Mouse (Mus musculus): ENCODE data around the gene Pgm3.
"Not testable (repeated sequence)": the region's sequence is repeated elsewhere in the genome, so short reads cannot be mapped to it uniquely, and the experiment has no call there.

Pgm3 gene

GRCm38 (mm10) chr9:86571540-86572135 is at the start of gene Pgm3, which contains the start of gene Rwdd2a:
Gene Pgm3 (minus strand): TSS chr9:86571842.
Gene Rwdd2a (plus strand): TSS chr9:86571991.
- Histone ChIP-seq H3K27me3 (ENCODE audit: insufficient read depth, low read length) (no peaks in the 10 kb centered on the region), H3K36me3 (ENCODE audit: insufficient read depth, low read length) (peaks cover 53% of the 10 kb centered on the region), H3K4me1 (replicated peaks; ENCODE audit: low read depth, low read length) (peaks cover 48% of the 10 kb centered on the region), H3K9me3 (ENCODE audit: low read length) (no peaks in the 10 kb centered on the region), H3K4me3 (replicated peaks; ENCODE audit: low read length) (peak within 1 kb of the TSS; percentile 93)
- TF ChIP-seq CTCF (conservative IDR thresholded peaks at IDR 0.05; ENCODE audit: low read length) (no peak), NANOG (IDR thresholded peaks at IDR 0.05; ENCODE audit: borderline replicate concordance, low read length) (no peak), POU5F1 (IDR thresholded peaks at IDR 0.05; ENCODE audit: borderline replicate concordance, low read length) (no peak)

DNA sequence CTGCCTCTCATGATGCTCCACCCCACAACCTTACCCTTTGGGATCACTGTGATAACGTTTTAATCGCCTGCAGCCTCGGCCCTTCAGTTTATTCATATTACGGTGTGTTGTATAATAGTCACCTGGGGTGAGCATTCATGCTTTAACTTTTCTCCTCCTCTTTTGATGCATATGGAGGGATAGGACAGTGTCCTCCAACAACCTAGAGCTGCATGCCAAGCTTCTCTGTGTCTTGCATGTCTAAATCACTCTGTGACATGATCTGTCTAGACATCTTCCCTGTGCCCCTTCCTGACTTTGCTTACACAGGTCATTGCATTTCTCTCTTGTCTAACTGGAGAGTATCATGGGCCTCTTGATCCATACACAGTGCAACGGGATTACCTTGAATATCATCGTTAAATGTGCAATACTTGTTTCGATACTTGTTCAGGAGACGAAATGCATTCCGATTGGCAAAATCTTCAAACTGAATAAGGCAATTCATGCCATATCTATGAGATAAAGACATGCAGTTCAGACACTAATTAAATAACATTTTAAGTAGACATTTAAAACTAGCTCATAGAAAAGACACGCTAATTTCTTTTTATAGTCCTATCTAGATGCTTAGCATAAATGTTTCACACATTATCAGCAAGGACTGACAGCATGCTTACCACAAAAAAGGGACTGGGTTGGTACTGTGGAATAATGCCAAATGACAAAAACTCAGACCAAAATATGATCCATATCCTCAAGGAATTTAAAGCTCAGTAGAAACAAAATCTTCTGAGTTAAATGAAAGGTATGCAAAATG is 47.9 kb upstream of the Pgm3 start:
- no peaks in the 10 kb centered on the region for H3K9me3 ChIP-seq (ENCODE audit: low read length)
- TF ChIP-seq NANOG (IDR thresholded peaks at IDR 0.05; ENCODE audit: borderline replicate concordance, low read length) (no peak), CTCF (conservative IDR thresholded peaks at IDR 0.05; ENCODE audit: low read length) (no peak), POU5F1 (IDR thresholded peaks at IDR 0.05; ENCODE audit: borderline replicate concordance, low read length) (no peak)
- no peaks in the 10 kb centered on the region for H3K36me3 ChIP-seq (ENCODE audit: insufficient read depth, low read length)
- no peak overlapping the region for H3K4me3 ChIP-seq (replicated peaks; ENCODE audit: low read length)
- H3K4me1 ChIP-seq (replicated peaks; ENCODE audit: low read depth, low read length), result no peaks in the 10 kb centered on the region
- no peaks in the 10 kb centered on the region for H3K27me3 ChIP-seq (ENCODE audit: insufficient read depth, low read length)

- Histone ChIP-seq H3K27me3 (ENCODE audit: insufficient read depth, low read length) (no peaks in the 10 kb centered on the region), H3K4me3 (replicated peaks; ENCODE audit: low read length) (no peak overlapping the region), H3K36me3 (ENCODE audit: insufficient read depth, low read length) (no peaks in the 10 kb centered on the region), H3K4me1 (replicated peaks; ENCODE audit: low read depth, low read length) (no peaks in the 10 kb centered on the region), H3K9me3 (ENCODE audit: low read length) (no peaks in the 10 kb centered on the region)
- TF ChIP-seq POU5F1 (IDR thresholded peaks at IDR 0.05; ENCODE audit: borderline replicate concordance, low read length), result no peak
- no peak for TF ChIP-seq NANOG (IDR thresholded peaks at IDR 0.05; ENCODE audit: borderline replicate concordance, low read length)
- TF ChIP-seq CTCF (conservative IDR thresholded peaks at IDR 0.05; ENCODE audit: low read length), result no peak
These were observed 46.3 kb upstream of the Pgm3 start for GRCm38 (mm10) chr9:86617837-86618492.

DNA sequence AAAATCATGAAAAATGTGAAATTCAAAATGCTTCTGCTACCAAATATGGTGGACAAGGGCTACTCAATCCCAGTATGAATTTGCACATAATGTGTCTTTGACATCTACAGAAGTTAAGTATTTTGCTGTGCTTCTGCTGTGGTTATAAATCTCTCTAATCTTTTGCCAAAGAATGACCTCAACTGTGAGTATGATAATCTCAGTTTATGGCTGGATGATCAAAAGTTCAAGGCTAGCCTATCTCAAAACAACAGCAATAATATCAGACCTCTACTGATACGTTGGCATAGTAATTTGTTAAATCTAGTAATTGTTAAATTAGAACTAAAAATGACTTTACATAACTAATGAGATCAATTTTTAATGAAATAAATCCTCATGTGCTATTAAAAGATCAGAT is 44.1 kb upstream of the Pgm3 start:
- Histone ChIP-seq H3K36me3 (ENCODE audit: insufficient read depth, low read length) (no peaks in the 10 kb centered on the region), H3K4me1 (replicated peaks; ENCODE audit: low read depth, low read length) (no peaks in the 10 kb centered on the region), H3K4me3 (replicated peaks; ENCODE audit: low read length) (no peak overlapping the region), H3K27me3 (ENCODE audit: insufficient read depth, low read length) (no peaks in the 10 kb centered on the region), H3K9me3 (ENCODE audit: low read length) (no peaks in the 10 kb centered on the region)
- no peak for TF ChIP-seq CTCF (conservative IDR thresholded peaks at IDR 0.05; ENCODE audit: low read length)
- TF ChIP-seq NANOG (IDR thresholded peaks at IDR 0.05; ENCODE audit: borderline replicate concordance, low read length), result no peak
- TF ChIP-seq POU5F1 (IDR thresholded peaks at IDR 0.05; ENCODE audit: borderline replicate concordance, low read length), result no peak

GRCm38 (mm10) chr9:86612091-86612490 is 40.4 kb upstream of the Pgm3 start:
- H3K36me3 ChIP-seq (ENCODE audit: insufficient read depth, low read length), result no peaks in the 10 kb centered on the region
- no peaks in the 10 kb centered on the region for H3K9me3 ChIP-seq (ENCODE audit: low read length)
- TF ChIP-seq CTCF (conservative IDR thresholded peaks at IDR 0.05; ENCODE audit: low read length) (no peak), POU5F1 (IDR thresholded peaks at IDR 0.05; ENCODE audit: borderline replicate concordance, low read length) (no peak), NANOG (IDR thresholded peaks at IDR 0.05; ENCODE audit: borderline replicate concordance, low read length) (no peak)
- no peaks in the 10 kb centered on the region for H3K4me1 ChIP-seq (replicated peaks; ENCODE audit: low read depth, low read length)
- H3K27me3 ChIP-seq (ENCODE audit: insufficient read depth, low read length), result no peaks in the 10 kb centered on the region
- no peak overlapping the region for H3K4me3 ChIP-seq (replicated peaks; ENCODE audit: low read length)

DNA sequence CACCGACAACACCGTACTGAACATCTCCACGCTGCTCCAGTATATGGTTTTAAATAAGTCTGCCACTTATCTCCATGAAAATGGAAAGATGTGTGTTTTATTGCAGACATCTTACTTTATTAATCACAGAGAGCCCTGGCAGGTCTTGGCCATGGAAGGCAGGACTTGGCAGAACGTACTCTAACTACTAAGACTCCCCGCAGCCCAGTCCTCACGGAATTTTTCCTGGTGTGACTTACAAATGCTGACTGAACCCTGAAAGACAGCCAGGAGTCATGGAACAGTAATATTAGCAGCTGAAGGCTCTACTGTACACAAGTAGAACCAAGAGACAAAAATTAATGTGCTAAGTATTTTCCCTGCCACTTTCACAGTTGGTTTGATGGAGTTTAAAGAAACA is 34.1 kb upstream of the Pgm3 start:
- Histone ChIP-seq H3K9me3 (ENCODE audit: low read length) (no peaks in the 10 kb centered on the region), H3K36me3 (ENCODE audit: insufficient read depth, low read length) (no peaks in the 10 kb centered on the region), H3K27me3 (ENCODE audit: insufficient read depth, low read length) (no peaks in the 10 kb centered on the region), H3K4me3 (replicated peaks; ENCODE audit: low read length) (no peak overlapping the region), H3K4me1 (replicated peaks; ENCODE audit: low read depth, low read length) (no peaks in the 10 kb centered on the region)
- TF ChIP-seq NANOG (IDR thresholded peaks at IDR 0.05; ENCODE audit: borderline replicate concordance, low read length) (no peak), CTCF (conservative IDR thresholded peaks at IDR 0.05; ENCODE audit: low read length) (no peak), POU5F1 (IDR thresholded peaks at IDR 0.05; ENCODE audit: borderline replicate concordance, low read length) (no peak)

GRCm38 (mm10) chr9:86599723-86600303 is 28.2 kb upstream of the Pgm3 start:
- Histone ChIP-seq H3K4me1 (replicated peaks; ENCODE audit: low read depth, low read length) (no peaks in the 10 kb centered on the region), H3K9me3 (ENCODE audit: low read length) (no peaks in the 10 kb centered on the region), H3K27me3 (ENCODE audit: insufficient read depth, low read length) (no peaks in the 10 kb centered on the region), H3K36me3 (ENCODE audit: insufficient read depth, low read length) (no peaks in the 10 kb centered on the region), H3K4me3 (replicated peaks; ENCODE audit: low read length) (no peak overlapping the region)
- TF ChIP-seq POU5F1 (IDR thresholded peaks at IDR 0.05; ENCODE audit: borderline replicate concordance, low read length) (no peak), NANOG (IDR thresholded peaks at IDR 0.05; ENCODE audit: borderline replicate concordance, low read length) (no peak), CTCF (conservative IDR thresholded peaks at IDR 0.05; ENCODE audit: low read length) (no peak)

DNA sequence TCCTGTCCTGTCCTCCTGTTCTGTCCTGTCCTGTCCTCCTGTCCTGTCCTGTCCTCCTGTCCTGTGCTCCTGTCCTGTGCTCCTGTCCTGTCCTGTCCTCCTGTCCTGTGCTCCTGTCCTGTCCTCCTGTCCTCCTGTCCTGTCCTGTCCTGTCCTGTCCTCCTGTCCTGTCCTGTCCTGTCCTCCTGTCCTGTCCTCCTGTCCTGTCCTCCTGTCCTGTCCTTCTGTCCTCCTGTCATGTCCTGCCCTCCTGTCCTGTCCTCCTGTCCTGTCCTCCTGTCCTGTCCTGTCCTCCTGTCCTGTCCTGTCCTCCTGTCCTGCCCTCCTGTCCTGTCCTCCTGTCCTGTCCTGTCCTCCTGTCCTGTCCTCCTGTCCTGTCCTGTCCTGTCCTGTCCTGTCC is 25.3 kb upstream of the Pgm3 start:
- H3K4me1 ChIP-seq (replicated peaks; ENCODE audit: low read depth, low read length); H3K4me3 ChIP-seq (replicated peaks; ENCODE audit: low read length); H3K36me3 ChIP-seq (ENCODE audit: insufficient read depth, low read length); H3K9me3 ChIP-seq (ENCODE audit: low read length); H3K27me3 ChIP-seq (ENCODE audit: insufficient read depth, low read length): not testable (repeated sequence)

- not testable (repeated sequence) for H3K9me3 ChIP-seq (ENCODE audit: low read length); H3K4me1 ChIP-seq (replicated peaks; ENCODE audit: low read depth, low read length); H3K4me3 ChIP-seq (replicated peaks; ENCODE audit: low read length); H3K27me3 ChIP-seq (ENCODE audit: insufficient read depth, low read length); H3K36me3 ChIP-seq (ENCODE audit: insufficient read depth, low read length)
These were observed 22.7 kb upstream of the Pgm3 start for GRCm38 (mm10) chr9:86594357-86594767.

Measured in E14TG2a.4 (cell line).